8 mouse cellular contexts compared by ENCODE assay signal in the genomic region with DNA sequence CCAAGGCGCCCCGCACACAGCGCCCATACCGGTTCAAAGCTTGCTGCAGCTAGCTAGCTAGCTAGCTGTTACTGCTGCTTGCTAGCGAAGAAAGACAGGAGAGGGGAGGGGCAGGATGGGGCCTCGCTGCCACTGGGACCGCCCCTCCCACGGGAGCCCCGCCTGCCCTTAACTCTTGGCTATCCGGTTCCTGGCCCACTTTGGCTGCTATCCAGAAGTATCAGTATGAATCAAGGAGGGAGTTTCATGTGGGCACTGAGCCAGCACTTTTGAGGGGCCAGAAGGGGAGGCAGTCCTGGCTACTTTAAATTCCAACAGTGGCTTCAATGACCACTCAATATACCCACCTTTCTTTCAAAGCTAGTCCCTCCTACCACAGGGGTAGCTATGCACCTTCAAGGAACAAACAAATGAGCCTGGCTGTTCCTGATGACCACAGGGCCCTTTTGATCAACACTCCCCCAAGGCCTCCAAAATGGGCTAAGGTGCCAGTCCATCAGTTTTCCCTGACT. TPM values are rescaled to one million over a fixed set of nuclear protein-coding genes. Genes with fewer than 3 reads are reported as not detected.
DNase-seq lines count a peak whose midpoint lies in the region; ATAC-seq lines count a peak whose summit lies in the region.

No protein-coding gene starts in this region.

- no peak; the same call in 1 of the 2 replicates for ATAC-seq in kidney, embryonic 14.5 days (ENCODE audit: low FRiP score, low TSS enrichment)
- ATAC-seq in forebrain, embryonic 13.5 days = peak; percentile 50
- peak; percentile 44; the same call in 1 of the 2 replicates for ATAC-seq in midbrain, embryonic 14.5 days (ENCODE audit: low FRiP score, low TSS enrichment)

- H3K9me3 ChIP-seq in kidney, embryonic 14.5 days (ENCODE audit: control insufficient read depth, low read length) = no peaks in the 10 kb centered on the region
- no peaks in the 10 kb centered on the region for H3K9me3 ChIP-seq in forebrain, embryonic 13.5 days (replicated peaks)
- H3K9me3 ChIP-seq in midbrain, embryonic 14.5 days (ENCODE audit: control insufficient read depth, low read length) = no peaks in the 10 kb centered on the region

- H3K4me1 ChIP-seq in kidney, embryonic 14.5 days (ENCODE audit: control insufficient read depth, insufficient read depth, low read length) = peaks cover 15% of the 10 kb centered on the region
- H3K4me1 ChIP-seq in forebrain, embryonic 13.5 days = peaks cover 55% of the 10 kb centered on the region
- peaks cover 23% of the 10 kb centered on the region for H3K4me1 ChIP-seq in midbrain, embryonic 14.5 days (ENCODE audit: control insufficient read depth, insufficient read depth, low read length)

- intact Hi-C loops in left cerebral cortex, postnatal 25 days (cut with DNase I) = loop anchor here (5.0 kb wide), 1 partner anchor 33 kb away; no protein-coding TSS in a partner anchor

- H3K4me3 ChIP-seq in kidney, embryonic 14.5 days (ENCODE audit: low read length) = no peak overlapping the region
- H3K4me3 ChIP-seq in forebrain, embryonic 13.5 days = peak overlapping the region; percentile 35
- no peak overlapping the region for H3K4me3 ChIP-seq in midbrain, embryonic 14.5 days (replicated peaks; ENCODE audit: low read depth, low read length)

- WGBS in kidney, embryonic 14.5 days = 0% methylated on average over 10 of the region's 10 CpGs
- 0% methylated on average over 10 of the region's 10 CpGs for WGBS in forebrain, embryonic 13.5 days
- under 1% methylated on average over 10 of the region's 10 CpGs for WGBS in midbrain, embryonic 14.5 days

- DNase-seq in kidney, adult 11 months = no peak
- peak; percentile 90 for DNase-seq in cerebellum, adult 11 months
- DNase-seq in left cerebral cortex, postnatal 25 days (ENCODE audit: low spot score in 2 of 2) = peak; percentile 48 to 71
- DNase-seq in midbrain, embryonic 14.5 days = peak; percentile 82
- no peak for DNase-seq in spleen, postnatal 10 days (ENCODE audit: low spot score in 2 of 2)
- DNase-seq in spleen, postnatal 36 days (ENCODE audit: low spot score in 2 of 2) = no peak

- peak overlapping the region; percentile 17 for H3K4me2 ChIP-seq in kidney, embryonic 14.5 days (replicated peaks; ENCODE audit: low read depth, low read length)
- peak overlapping the region; percentile 56 for H3K4me2 ChIP-seq in forebrain, embryonic 13.5 days
- peak overlapping the region; percentile 42 for H3K4me2 ChIP-seq in midbrain, embryonic 14.5 days (ENCODE audit: low read length)

- no peak overlapping the region for H3K9ac ChIP-seq in kidney, embryonic 14.5 days (ENCODE audit: low read depth, low read length)
- peak overlapping the region; percentile 57 for H3K9ac ChIP-seq in forebrain, embryonic 13.5 days
- peak overlapping the region; percentile 34; the same call in 1 of the 2 replicates for H3K9ac ChIP-seq in midbrain, embryonic 14.5 days (replicated peaks; ENCODE audit: low read length)

- no peaks in the 10 kb centered on the region for H3K27me3 ChIP-seq in kidney, embryonic 14.5 days (ENCODE audit: control insufficient read depth, insufficient read depth, low read length)
- H3K27me3 ChIP-seq in forebrain, embryonic 13.5 days = peaks cover 2% of the 10 kb centered on the region; the same call in 1 of the 2 replicates
- no peaks in the 10 kb centered on the region for H3K27me3 ChIP-seq in midbrain, embryonic 14.5 days (ENCODE audit: control insufficient read depth, insufficient read depth, low read length)

- no peak overlapping the region for H3K27ac ChIP-seq in kidney, embryonic 14.5 days (ENCODE audit: low read depth, low read length)
- peak overlapping the region; percentile 61 for H3K27ac ChIP-seq in forebrain, embryonic 13.5 days
- no peak overlapping the region for H3K27ac ChIP-seq in midbrain, embryonic 14.5 days (replicated peaks; ENCODE audit: low read depth, low read length)

- H3K36me3 ChIP-seq in kidney, embryonic 14.5 days (ENCODE audit: control insufficient read depth, insufficient read depth, low read length) = no peaks in the 10 kb centered on the region
- no peaks in the 10 kb centered on the region for H3K36me3 ChIP-seq in forebrain, embryonic 13.5 days (ENCODE audit: poor library complexity, severe bottlenecking)
- no peaks in the 10 kb centered on the region for H3K36me3 ChIP-seq in midbrain, embryonic 14.5 days (ENCODE audit: control insufficient read depth, insufficient read depth, low read length)

RNA-seq across cellular contexts. Expression of a gene that starts 37.2 kb away (rescaled TPM):
- 1.8 and 3.1 TPM in 2 replicates for polyA plus RNA-seq in kidney, embryonic 14.5 days (2014; fragmentation: Nextera tagmentation; extraction: Ambion mirVana)
- polyA plus RNA-seq in forebrain, embryonic 13.5 days (2015; fragmentation: Nextera tagmentation; extraction: Ambion mirVana) = 5.9 and 6.3 TPM in 2 replicates
- 10 to 100 TPM; 76.2 to 81.5 TPM for total RNA-seq in left cerebral cortex, postnatal 25 days (2021)
- 12.1 and 13.0 TPM in 2 replicates for polyA plus RNA-seq in midbrain, embryonic 14.5 days (2014; fragmentation: Nextera tagmentation; extraction: Ambion mirVana)

RNA-seq across cellular contexts. Expression of a gene that starts 47.4 kb away (rescaled TPM):
- 7.1 and 13.7 TPM in 2 replicates for polyA plus RNA-seq in kidney, embryonic 14.5 days (2014; fragmentation: Nextera tagmentation; extraction: Ambion mirVana)
- 18.5 and 22.8 TPM in 2 replicates for polyA plus RNA-seq in forebrain, embryonic 13.5 days (2015; fragmentation: Nextera tagmentation; extraction: Ambion mirVana)
- total RNA-seq in left cerebral cortex, postnatal 25 days (2021) = 10 to 100 TPM; 18.7 to 20.2 TPM
- polyA plus RNA-seq in midbrain, embryonic 14.5 days (2014; fragmentation: Nextera tagmentation; extraction: Ambion mirVana) = 6.0 and 10.0 TPM in 2 replicates

RNA-seq across cellular contexts. Expression of a gene that starts 55.5 kb away (rescaled TPM):
- 34.9 and 43.9 TPM in 2 replicates for polyA plus RNA-seq in kidney, embryonic 14.5 days (2014; fragmentation: Nextera tagmentation; extraction: Ambion mirVana)
- polyA plus RNA-seq in forebrain, embryonic 13.5 days (2015; fragmentation: Nextera tagmentation; extraction: Ambion mirVana) = 41.1 and 45.0 TPM in 2 replicates
- total RNA-seq in left cerebral cortex, postnatal 25 days (2021) = 10 to 100 TPM; 37.6 to 39.8 TPM
- polyA plus RNA-seq in midbrain, embryonic 14.5 days (2014; fragmentation: Nextera tagmentation; extraction: Ambion mirVana) = 30.6 and 38.8 TPM in 2 replicates

RNA-seq across cellular contexts. Expression of a gene that starts 58.7 kb away (rescaled TPM):
- polyA plus RNA-seq in kidney, embryonic 14.5 days (2014; fragmentation: Nextera tagmentation; extraction: Ambion mirVana) = 8.1 and 15.5 TPM in 2 replicates
- polyA plus RNA-seq in forebrain, embryonic 13.5 days (2015; fragmentation: Nextera tagmentation; extraction: Ambion mirVana) = 243 and 266 TPM in 2 replicates
- total RNA-seq in left cerebral cortex, postnatal 25 days (2021) = 10 to 100 TPM; 35.8 to 41.3 TPM
- polyA plus RNA-seq in midbrain, embryonic 14.5 days (2014; fragmentation: Nextera tagmentation; extraction: Ambion mirVana) = 111 and 123 TPM in 2 replicates

Comparison
In these comparisons a context has a peak if more than half of its experiments do, and no peak if none do; other contexts are left out.
1. DNase-seq: peak in cerebellum, adult 11 months (single experiment), left cerebral cortex, postnatal 25 days (2 of 2) and midbrain, embryonic 14.5 days (single experiment); none in kidney, adult 11 months (single experiment), spleen, postnatal 10 days (0 of 2) and spleen, postnatal 36 days (0 of 2).
2. Peak in every context shown above with its lines, with median percentiles within 50 percentile points of each other: H3K4me2 ChIP-seq.